ENCODE assay signal across 23 mouse cellular contexts in genomic region chr12:86840526-86840925, GRCm38 (mm10).
"Had no signal": no experiment of that assay in that cellular context is flagged by ENCODE, and none has a peak within 500 bp of the region (broad histone marks: within the 10 kb centered on the region; RNA-seq: fewer than 3 reads in every experiment).

No protein-coding gene starts in this region.

- H3K27ac ChIP-seq: gastrocnemius, adult 2 months; hindbrain, embryonic 15.5 days; kidney, embryonic 15.5 days; kidney, postnatal 0 days; limb, embryonic 13.5 days; limb, embryonic 15.5 days; liver, embryonic 12.5 days; liver, embryonic 14.5 days had no signal

- H3K9me3 ChIP-seq: heart, embryonic 12.5 days; hindbrain, embryonic 13.5 days; hindbrain, embryonic 15.5 days; kidney, embryonic 15.5 days; limb, embryonic 13.5 days; limb, embryonic 15.5 days; liver, embryonic 12.5 days had no signal

- DNase-seq: gastrocnemius, adult 2 months; gastrocnemius, postnatal 10 days; gastrocnemius, postnatal 25 days; heart, adult 18-20 months; heart, postnatal 10 days; heart, postnatal 4 days; kidney, adult 11 months; kidney, adult 2 months; kidney, adult 9 months; kidney, postnatal 14 days; kidney, postnatal 36 days; layer of hippocampus, adult 9-11 months; layer of hippocampus, postnatal 36 days had no signal

- H3K4me3 ChIP-seq: gastrocnemius, adult 2 months; heart, embryonic 12.5 days; hindbrain, embryonic 13.5 days; hindbrain, embryonic 15.5 days; kidney, embryonic 15.5 days; limb, embryonic 13.5 days; limb, embryonic 15.5 days; liver, embryonic 12.5 days had no signal

- H3K27me3 ChIP-seq: heart, embryonic 12.5 days; hindbrain, embryonic 13.5 days; hindbrain, embryonic 15.5 days; kidney, embryonic 15.5 days; limb, embryonic 13.5 days; limb, embryonic 15.5 days; liver, embryonic 12.5 days had no signal

- ATAC-seq: intestine, embryonic 16.5 days; liver, embryonic 12.5 days had no signal

- H3K36me3 ChIP-seq: heart, embryonic 12.5 days; hindbrain, embryonic 13.5 days; hindbrain, embryonic 15.5 days; kidney, embryonic 15.5 days; limb, embryonic 13.5 days; limb, embryonic 15.5 days; liver, embryonic 12.5 days had no signal
